Mouse (Mus musculus): ENCODE results near the gene Atp13a2. TPM values are rescaled to one million over a fixed set of nuclear protein-coding genes. Genes with fewer than 3 reads are reported as not detected.

Atp13a2 gene
- total RNA-seq (2015) (9.0 and 13.1 TPM in 2 replicates), total RNA-seq (2017) (19.2 and 23.4 TPM in 2 replicates)

- peak; percentile 54 for ATAC-seq (replicated peaks; ENCODE audit: poor library complexity)
Observed at GRCm38 (mm10) chr4:140986711-140987395, at the start of gene Atp13a2. Gene Atp13a2, plus strand, starts transcription at chr4:140986873.

DNA sequence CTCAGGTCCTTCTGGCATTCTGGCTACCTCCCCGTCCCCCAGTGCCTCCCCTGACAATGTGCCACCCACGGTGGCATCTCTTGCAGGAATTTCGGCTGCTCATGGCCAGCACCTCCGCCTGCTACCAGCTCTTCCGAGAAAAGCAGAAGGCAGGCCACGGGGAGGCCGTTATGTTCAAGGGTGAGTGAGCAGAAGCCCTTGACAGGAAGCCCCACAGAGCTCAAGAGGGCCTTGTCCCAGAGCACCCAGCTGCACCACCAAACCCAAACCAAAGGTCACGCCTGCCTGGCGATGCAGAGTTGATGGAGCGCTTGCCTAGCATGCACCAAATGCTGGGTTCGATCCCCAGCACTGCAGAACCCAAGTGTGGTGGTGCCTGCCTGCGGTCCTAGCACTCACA is 42.3 kb upstream of the Atp13a2 start:
- ATAC-seq (replicated peaks; ENCODE audit: poor library complexity): 0 out of 2 replicates have a peak, but pooled peaks have one; percentile 11

- peak; percentile 83 for ATAC-seq (replicated peaks; ENCODE audit: poor library complexity)
Observed at GRCm38 (mm10) chr4:140944961-140945442, 41.7 kb upstream of the Atp13a2 start.

GRCm38 (mm10) chr4:140945571-140945970 is 41.1 kb upstream of the Atp13a2 start:
- ATAC-seq (replicated peaks; ENCODE audit: poor library complexity): no peak

GRCm38 (mm10) chr4:140946048-140946447 is 40.6 kb upstream of the Atp13a2 start:
- peak; percentile 43 for ATAC-seq (replicated peaks; ENCODE audit: poor library complexity)

DNA sequence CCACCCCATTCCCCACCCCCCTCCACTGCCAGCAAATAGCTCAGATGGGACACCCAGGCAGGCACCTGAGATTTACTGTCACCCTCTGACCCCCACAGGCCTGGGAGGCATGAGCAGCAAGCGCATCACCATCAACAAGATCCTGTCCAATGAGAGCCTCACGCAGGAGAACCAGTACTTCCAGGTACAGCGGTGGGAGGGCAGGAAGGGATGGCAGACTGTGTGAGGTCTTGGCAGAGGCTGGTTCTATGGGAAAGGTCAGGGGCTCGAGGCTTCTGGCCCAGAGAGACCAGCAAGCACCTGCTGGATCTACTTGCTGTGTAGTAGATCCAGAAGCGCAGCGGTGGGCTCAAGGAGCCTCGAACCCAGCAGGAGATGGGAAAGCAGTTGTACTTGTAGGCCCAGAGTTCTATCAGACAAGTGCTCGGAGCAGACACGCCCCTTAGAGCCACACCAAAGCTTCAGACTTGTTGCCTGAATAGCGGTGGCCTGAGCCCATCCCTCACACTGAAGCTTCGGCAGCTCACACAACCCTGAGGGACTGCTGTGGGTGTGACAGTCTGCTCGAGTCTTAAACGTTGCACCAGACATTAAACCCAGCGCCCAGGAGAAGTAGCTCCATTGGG is 40.0 kb upstream of the Atp13a2 start:
- no peak for ATAC-seq (replicated peaks; ENCODE audit: poor library complexity)

GRCm38 (mm10) chr4:140947487-140948440 is 38.9 kb upstream of the Atp13a2 start:
- ATAC-seq (replicated peaks; ENCODE audit: poor library complexity): no peak

DNA sequence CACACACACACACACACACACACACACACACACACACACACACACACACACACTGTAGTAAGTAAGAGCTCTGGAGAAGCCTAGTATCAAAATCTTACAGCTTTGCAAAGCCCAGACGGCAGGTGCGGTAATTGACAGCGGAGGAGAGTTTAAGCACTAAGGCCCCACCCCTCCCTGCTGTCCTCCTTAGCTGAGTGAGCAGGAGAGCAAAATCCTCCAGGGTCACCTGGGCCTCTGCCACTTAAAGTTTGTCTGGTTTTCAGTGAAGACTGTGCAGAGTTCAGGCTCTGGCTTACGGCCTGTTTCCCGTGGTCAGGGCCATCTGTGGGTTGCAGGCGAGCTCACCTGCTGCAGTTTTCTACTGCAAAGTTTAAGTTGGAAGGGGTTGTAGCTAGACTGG is 38.2 kb upstream of the Atp13a2 start:
- ATAC-seq (replicated peaks; ENCODE audit: poor library complexity): no peak

- no peak for ATAC-seq (replicated peaks; ENCODE audit: poor library complexity)
Observed at GRCm38 (mm10) chr4:140949052-140949451, 37.6 kb upstream of the Atp13a2 start.

GRCm38 (mm10) chr4:140949616-140950015 is 37.1 kb upstream of the Atp13a2 start:
- ATAC-seq (replicated peaks; ENCODE audit: poor library complexity): no peak

DNA sequence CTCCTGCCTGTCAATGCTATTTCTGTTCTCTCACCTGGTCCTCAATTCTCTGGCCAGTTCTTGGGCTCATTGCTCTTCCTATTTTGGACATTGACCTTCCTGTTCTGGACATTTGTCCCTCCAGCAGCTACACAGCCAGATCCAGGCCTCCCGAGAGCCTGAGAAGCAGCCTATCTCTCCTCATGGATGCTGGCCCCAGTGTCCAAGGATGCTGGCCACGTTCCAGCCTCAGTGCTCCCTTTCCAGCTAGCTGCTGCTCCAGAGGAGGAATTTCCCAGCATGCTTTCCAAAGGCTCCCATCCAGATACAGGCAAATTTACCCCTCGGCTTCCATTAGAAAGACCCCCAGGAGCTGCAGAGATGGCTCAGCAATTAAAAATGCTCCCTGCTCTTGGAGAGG is 36.1 kb upstream of the Atp13a2 start:
- no peak for ATAC-seq (replicated peaks; ENCODE audit: poor library complexity)

DNA sequence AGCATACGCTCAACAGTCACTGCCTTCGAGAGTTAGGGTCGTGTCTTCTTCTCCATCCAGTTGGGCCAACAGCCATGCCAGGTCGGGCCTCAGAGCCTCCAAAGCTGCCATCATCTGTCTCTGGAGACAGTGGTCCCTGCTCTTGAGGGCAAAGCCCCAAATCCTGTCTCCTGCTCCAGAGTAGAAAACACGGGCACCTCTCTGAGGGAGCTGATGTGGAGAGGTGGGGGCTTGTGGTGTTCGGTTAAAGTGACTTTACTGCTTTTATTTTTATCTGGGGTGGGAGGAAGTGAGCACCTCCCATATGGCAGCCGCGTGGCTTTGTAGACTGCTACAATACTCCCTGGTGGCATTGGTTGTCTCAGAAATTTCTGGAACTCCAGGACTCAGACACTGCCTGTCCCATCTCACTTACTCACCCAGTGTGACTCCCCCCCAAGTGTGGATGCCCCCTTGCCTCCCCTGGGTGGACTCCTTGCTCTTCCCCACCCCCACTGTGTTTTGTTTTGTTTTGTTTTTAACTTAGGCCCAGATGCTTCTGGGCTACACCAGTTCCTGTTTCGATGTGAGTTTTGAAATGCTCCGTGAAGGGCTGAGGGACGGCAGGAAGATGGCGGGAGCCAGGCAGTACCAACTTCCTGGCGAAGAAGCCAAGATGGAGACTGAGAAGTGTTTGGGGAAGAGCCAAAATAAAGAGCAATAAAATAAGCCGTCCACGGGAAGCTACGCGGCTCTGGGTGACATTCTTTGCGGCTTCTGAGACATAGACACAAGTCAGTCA is 34.6 kb upstream of the Atp13a2 start:
- peak; percentile 64 for ATAC-seq (replicated peaks; ENCODE audit: poor library complexity)

DNA sequence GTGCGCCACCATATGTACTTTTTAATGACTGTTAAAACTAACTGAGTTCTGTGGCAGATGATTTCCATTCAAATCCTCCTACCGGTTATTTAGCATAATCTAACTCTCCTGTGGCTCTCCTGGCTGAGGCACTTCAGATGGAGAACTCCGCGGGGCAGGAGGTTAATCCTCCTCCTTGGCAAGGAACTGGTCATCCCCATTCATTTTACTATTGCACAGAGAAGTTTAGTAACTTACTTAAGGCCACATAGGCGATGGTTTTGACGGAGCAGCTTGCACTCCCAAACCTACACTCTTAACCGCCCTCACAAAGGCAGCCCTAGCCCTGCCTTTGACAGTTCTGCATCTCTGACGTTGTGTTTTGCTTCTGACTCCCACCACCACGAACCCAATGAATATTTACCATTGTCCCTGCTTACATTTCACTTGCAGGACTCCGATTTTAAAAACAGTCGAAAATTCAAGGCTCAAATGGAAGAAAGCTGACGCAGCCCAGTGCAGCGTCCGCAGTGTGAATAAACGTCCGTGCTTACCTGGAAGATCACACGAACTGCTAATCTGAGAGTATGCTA is 29.5 kb upstream of the Atp13a2 start:
- ATAC-seq (replicated peaks; ENCODE audit: poor library complexity): no peak

- ATAC-seq (replicated peaks; ENCODE audit: poor library complexity): peak; percentile 62
Observed at GRCm38 (mm10) chr4:140957725-140958124, 28.9 kb upstream of the Atp13a2 start.

DNA sequence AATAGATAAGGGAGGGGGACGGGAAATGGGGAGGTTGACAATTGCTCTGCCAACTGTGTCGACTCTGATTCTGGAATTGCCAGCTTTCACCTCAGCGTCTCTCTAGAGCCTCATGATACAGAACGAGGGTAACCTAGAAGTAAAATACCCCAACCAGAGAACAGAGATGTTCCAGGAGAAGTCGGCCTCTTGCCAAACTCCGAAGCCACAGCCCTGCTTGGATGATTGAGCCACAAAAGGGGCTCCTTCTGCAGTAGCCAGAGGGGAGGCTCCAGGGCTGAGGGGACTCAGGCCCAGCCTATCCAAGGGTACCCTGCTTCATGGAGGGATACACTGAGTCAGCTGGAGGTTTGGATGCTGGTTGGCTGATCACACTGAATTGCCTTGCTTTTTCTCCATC is 28.4 kb upstream of the Atp13a2 start:
- ATAC-seq (replicated peaks; ENCODE audit: poor library complexity): no peak

DNA sequence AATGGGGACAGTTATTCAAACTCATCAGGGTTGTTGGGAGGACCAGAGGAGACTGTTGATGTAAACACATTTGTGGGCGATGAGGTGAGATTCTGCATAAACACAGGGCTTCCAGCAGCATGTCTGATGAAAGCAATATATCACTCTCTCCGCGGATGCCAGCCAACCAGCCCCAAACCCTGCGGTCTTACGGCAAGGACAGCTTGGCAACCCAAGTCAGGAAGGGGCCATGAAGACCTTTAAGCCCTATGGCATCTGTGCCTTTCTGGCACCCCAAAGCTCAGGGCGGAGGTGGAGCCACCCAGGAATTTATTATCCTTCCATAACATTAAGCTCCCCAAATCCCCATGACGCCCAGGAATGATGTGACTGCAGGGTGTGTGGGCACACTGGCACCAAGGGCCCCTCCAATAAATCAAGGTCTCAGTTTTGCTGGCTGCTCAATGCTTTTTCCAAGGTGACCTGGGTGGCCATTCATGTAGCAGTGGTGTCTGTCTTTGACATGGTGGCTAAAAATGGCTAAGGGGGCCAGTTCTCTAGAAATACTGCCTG is 27.5 kb upstream of the Atp13a2 start:
- no peak for ATAC-seq (replicated peaks; ENCODE audit: poor library complexity)

DNA sequence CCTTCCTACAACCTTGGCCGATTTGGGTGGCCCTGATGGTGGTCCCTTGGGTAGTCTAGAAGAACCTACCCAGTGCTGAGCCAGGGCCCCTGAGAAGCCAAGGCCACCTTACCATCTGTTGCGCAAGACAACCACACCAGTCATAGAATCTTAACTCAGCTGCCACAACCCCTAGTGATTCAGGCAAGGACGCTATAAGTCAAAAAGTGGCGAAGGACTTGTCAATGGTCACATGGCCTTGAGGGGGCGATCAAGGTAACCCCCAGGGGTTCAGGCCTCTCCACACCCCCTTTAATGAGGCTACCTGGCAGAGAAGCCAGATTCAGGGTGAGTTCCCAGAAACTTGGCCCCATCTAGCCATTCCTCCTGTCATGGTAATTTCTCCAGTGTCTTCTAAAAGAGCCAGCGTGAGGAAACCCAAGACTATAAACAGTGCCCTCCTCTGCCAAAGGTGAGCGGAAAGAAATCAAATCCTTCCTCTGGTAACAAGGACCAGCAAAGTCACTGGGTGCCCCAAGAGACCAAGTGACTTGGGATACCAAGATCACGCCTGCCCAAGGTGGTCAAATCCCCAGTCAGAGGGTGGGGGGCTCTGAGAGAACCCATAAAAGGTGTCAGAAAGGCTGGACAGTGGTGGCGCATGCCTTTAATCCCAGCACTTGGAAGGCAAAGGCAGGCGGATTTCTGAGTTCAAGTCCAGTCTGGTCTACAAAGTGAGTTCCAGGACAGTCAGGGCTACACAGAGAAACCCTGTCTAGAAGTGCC is 26.8 kb upstream of the Atp13a2 start:
- no peak for ATAC-seq (replicated peaks; ENCODE audit: poor library complexity)

DNA sequence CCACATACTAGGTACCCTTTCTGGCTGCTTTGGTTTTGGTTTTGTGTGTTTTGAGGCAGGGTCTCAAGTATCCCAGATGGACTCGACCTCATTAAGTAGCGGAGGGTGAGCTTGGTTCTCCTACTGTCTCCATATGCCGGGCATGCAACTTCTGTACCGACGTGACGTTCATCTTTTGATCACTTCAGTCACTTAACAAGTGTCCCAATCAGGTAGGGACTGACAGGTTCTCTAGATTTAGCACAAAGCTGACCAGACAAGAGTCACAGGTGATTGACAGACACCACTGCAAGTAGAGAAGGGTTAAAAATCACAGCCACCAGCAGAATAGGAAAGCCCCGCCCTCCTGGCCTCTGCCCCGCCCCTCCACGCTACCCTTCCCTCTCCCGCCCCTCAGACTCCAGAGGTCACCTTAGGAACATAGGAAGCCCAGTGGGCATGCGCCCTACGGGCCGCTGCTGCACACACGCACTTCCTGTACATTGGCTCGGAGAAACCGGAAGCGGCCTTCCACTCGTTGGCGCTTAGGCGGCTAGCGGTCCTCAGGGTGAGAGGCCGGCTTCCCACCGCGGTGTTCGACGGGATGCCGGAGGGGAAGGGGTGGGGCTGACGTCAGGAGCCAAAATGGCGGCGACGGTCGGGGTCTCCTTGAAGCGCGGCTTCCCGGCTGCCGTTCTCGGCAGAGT is 25.7 kb upstream of the Atp13a2 start, which contains the start of gene Sdhb:
TSS of gene Sdhb (plus strand) at position 423 of the 686 bp plus-strand sequence.
- peak; percentile 85 for ATAC-seq (replicated peaks; ENCODE audit: poor library complexity)

Data from megakaryocyte progenitor cell, adult 5-6 weeks (primary cell).